ENCODE assay signal across 8 mouse cellular contexts in genomic region chr6:40435151-40436046, GRCm38 (mm10). TPM values are rescaled to one million over a fixed set of nuclear protein-coding genes. Genes with fewer than 3 reads are reported as not detected.
DNase-seq lines count a peak whose midpoint lies in the region; ATAC-seq and TF ChIP-seq lines count a peak whose summit lies in the region.

No protein-coding gene starts in this region.

- H3K4me1 ChIP-seq in erythroblast, embryonic 14.5 days (ENCODE audit: control insufficient read depth): peaks cover 12% of the 10 kb centered on the region
- peaks cover 16% of the 10 kb centered on the region; the same call in 1 of the 2 replicates for H3K4me1 ChIP-seq in small intestine, adult 2 months (ENCODE audit: control insufficient read depth, insufficient read depth, insufficient read length, low read length)

- 1% methylated on average over 72 of the region's 72 CpGs for WGBS in small intestine, adult 2 months

- no peak overlapping the region for H3K27ac ChIP-seq in small intestine, adult 2 months (ENCODE audit: insufficient read depth, low read depth, low read length)

- peak overlapping the region; percentile 61 for H3K4me3 ChIP-seq in erythroblast, embryonic 14.5 days (replicated peaks)
- peak overlapping the region; percentile 100 for H3K4me3 ChIP-seq in small intestine, adult 2 months (ENCODE audit: low read depth, low read length)

- TF ChIP-seq CTCF in small intestine, adult 2 months (IDR thresholded peaks at IDR 0.05; ENCODE audit: extremely low read depth, insufficient read length, insufficient replicate concordance, low read depth, low read length): no peak

- no peaks in the 10 kb centered on the region for H3K36me3 ChIP-seq in erythroblast, embryonic 14.5 days (ENCODE audit: control insufficient read depth)
- H3K36me3 ChIP-seq in small intestine, adult 2 months (ENCODE audit: control insufficient read depth, insufficient read depth, low read length): no peaks in the 10 kb centered on the region

- no peak for TF ChIP-seq POLR2A in small intestine, adult 2 months (IDR thresholded peaks at IDR 0.05; ENCODE audit: low read depth, low read length)

- H3K27me3 ChIP-seq in erythroblast, embryonic 14.5 days (ENCODE audit: control insufficient read depth): peaks cover 71% of the 10 kb centered on the region
- H3K27me3 ChIP-seq in small intestine, adult 2 months (ENCODE audit: control insufficient read depth, insufficient read depth, low read length): no peaks in the 10 kb centered on the region; the same call in 1 of the 2 replicates

- no peaks in the 10 kb centered on the region for H3K9me3 ChIP-seq in erythroblast, embryonic 14.5 days (ENCODE audit: control insufficient read depth, low read length)

- peak; percentile 70 for DNase-seq in cerebellum, adult 8-10 months
- peak; percentile 61 to 64 for DNase-seq in frontal cortex, postnatal 10 days (ENCODE audit: low spot score in 2 of 2)
- DNase-seq in left cerebral cortex, postnatal 36 days (ENCODE audit: low spot score in 2 of 2): peak; percentile 76 to 83

- ATAC-seq in erythroblast, adult 5-6 weeks (replicated peaks; ENCODE audit: low FRiP score, poor library complexity, severe bottlenecking): no peak
- peak; percentile 23 for ATAC-seq in inflammation-experienced regulatory T-cells, adult 6 months
- peak; percentile 45 for ATAC-seq in megakaryocyte-erythroid progenitor cell, adult 5-6 weeks (replicated peaks; ENCODE audit: low FRiP score, low TSS enrichment, poor library complexity, severe bottlenecking)

- intact Hi-C loops in left cerebral cortex, postnatal 36 days (cut with DNase I): loop anchor here (2.0 kb wide), 1 partner anchor 35 kb away; the partner anchor contains the start of gene Ssbp1

RNA-seq across cellular contexts. Expression of gene E330009J07Rik, which starts 0.5 kb away (rescaled TPM):
- polyA plus RNA-seq in erythroblast, embryonic 14.5 days (2012): not detected in 2 replicates
- 7.5 and 9.6 TPM in 2 replicates for total RNA-seq in erythroblast, adult 5-6 weeks (2015; ENCODE audit: low replicate concordance)
- 2.8 and 6.0 TPM in 2 replicates for total RNA-seq in erythroblast, adult 5-6 weeks (2017; ENCODE audit: low replicate concordance)
- 1 to 10 TPM; 3.2 to 9.1 (median 6.1) TPM for polyA plus RNA-seq in inflammation-experienced regulatory T-cells, adult 6 months (2017; shearing (Covaris generic))
- 10 to 100 TPM; 53.2 to 58.2 TPM for total RNA-seq in left cerebral cortex, postnatal 36 days (2021)
- 3.5 and 7.1 TPM in 2 replicates for total RNA-seq in megakaryocyte-erythroid progenitor cell, adult 5-6 weeks (2014; fragmentation: Nextera tagmentation)
- total RNA-seq in megakaryocyte-erythroid progenitor cell, adult 5-6 weeks (2017): 1.9 and 4.5 TPM in 2 replicates
- 2.9 TPM in 2 replicates for polyA plus RNA-seq in small intestine, adult 2 months (2012; rRNA removed)

RNA-seq across cellular contexts. Expression of gene Wee2, which starts 3.5 kb away (rescaled TPM):
- not detected in 2 replicates for polyA plus RNA-seq in erythroblast, embryonic 14.5 days (2012)
- not detected in 2 replicates for total RNA-seq in erythroblast, adult 5-6 weeks (2015; ENCODE audit: low replicate concordance)
- total RNA-seq in erythroblast, adult 5-6 weeks (2017; ENCODE audit: low replicate concordance): not detected in 2 replicates
- polyA plus RNA-seq in inflammation-experienced regulatory T-cells, adult 6 months (2017; shearing (Covaris generic)): not detected
- under 1 TPM in 1 of 2 experiments, not detected in 1; 0.18 TPM for total RNA-seq in left cerebral cortex, postnatal 36 days (2021)
- total RNA-seq in megakaryocyte-erythroid progenitor cell, adult 5-6 weeks (2014; fragmentation: Nextera tagmentation): not detected in 2 replicates
- not detected in 2 replicates for total RNA-seq in megakaryocyte-erythroid progenitor cell, adult 5-6 weeks (2017)
- polyA plus RNA-seq in small intestine, adult 2 months (2012; rRNA removed): not detected in 2 replicates

RNA-seq across cellular contexts. Expression of gene Ssbp1, which starts 35.8 kb away (rescaled TPM):
- polyA plus RNA-seq in erythroblast, embryonic 14.5 days (2012): 0.52 and 0.59 TPM in 2 replicates
- 38.0 and 42.5 TPM in 2 replicates for total RNA-seq in erythroblast, adult 5-6 weeks (2015; ENCODE audit: low replicate concordance)
- total RNA-seq in erythroblast, adult 5-6 weeks (2017; ENCODE audit: low replicate concordance): 17.8 and 23.8 TPM in 2 replicates
- 100 to 1,000 TPM; 108 to 133 (median 114) TPM for polyA plus RNA-seq in inflammation-experienced regulatory T-cells, adult 6 months (2017; shearing (Covaris generic))
- 10 to 100 TPM; 25.9 to 36.0 TPM for total RNA-seq in left cerebral cortex, postnatal 36 days (2021)
- 131 and 201 TPM in 2 replicates for total RNA-seq in megakaryocyte-erythroid progenitor cell, adult 5-6 weeks (2014; fragmentation: Nextera tagmentation)
- 118 and 127 TPM in 2 replicates for total RNA-seq in megakaryocyte-erythroid progenitor cell, adult 5-6 weeks (2017)
- polyA plus RNA-seq in small intestine, adult 2 months (2012; rRNA removed): 2.2 and 3.3 TPM in 2 replicates

RNA-seq across cellular contexts. Expression of gene Tas2r137, which starts 55.6 kb away (rescaled TPM):
- polyA plus RNA-seq in erythroblast, embryonic 14.5 days (2012): not detected in 2 replicates
- not detected in 2 replicates for total RNA-seq in erythroblast, adult 5-6 weeks (2015; ENCODE audit: low replicate concordance)
- not detected in 2 replicates for total RNA-seq in erythroblast, adult 5-6 weeks (2017; ENCODE audit: low replicate concordance)
- polyA plus RNA-seq in inflammation-experienced regulatory T-cells, adult 6 months (2017; shearing (Covaris generic)): not detected
- under 1 TPM; 0.39 TPM for total RNA-seq in left cerebral cortex, postnatal 36 days (2021)
- not detected in 2 replicates for total RNA-seq in megakaryocyte-erythroid progenitor cell, adult 5-6 weeks (2014; fragmentation: Nextera tagmentation)
- 1.3 and 3.1 TPM in 2 replicates for total RNA-seq in megakaryocyte-erythroid progenitor cell, adult 5-6 weeks (2017)
- not detected in 2 replicates for polyA plus RNA-seq in small intestine, adult 2 months (2012; rRNA removed)

RNA-seq across cellular contexts. Expression of gene Tas2r108, which starts 57.9 kb away (rescaled TPM):
- not detected in 2 replicates for polyA plus RNA-seq in erythroblast, embryonic 14.5 days (2012)
- not detected in 2 replicates for total RNA-seq in erythroblast, adult 5-6 weeks (2015; ENCODE audit: low replicate concordance)
- not detected in 2 replicates for total RNA-seq in erythroblast, adult 5-6 weeks (2017; ENCODE audit: low replicate concordance)
- not detected for polyA plus RNA-seq in inflammation-experienced regulatory T-cells, adult 6 months (2017; shearing (Covaris generic))
- not detected for total RNA-seq in left cerebral cortex, postnatal 36 days (2021)
- not detected in 2 replicates for total RNA-seq in megakaryocyte-erythroid progenitor cell, adult 5-6 weeks (2014; fragmentation: Nextera tagmentation)
- total RNA-seq in megakaryocyte-erythroid progenitor cell, adult 5-6 weeks (2017): not detected in 2 replicates
- polyA plus RNA-seq in small intestine, adult 2 months (2012; rRNA removed): not detected in 2 replicates

Comparison
In these comparisons a context has a peak if more than half of its experiments do, and no peak if none do; other contexts are left out.
1. RNA of gene E330009J07Rik, which starts 0.5 kb away (total RNA-seq): 53.2 to 58.2 TPM in left cerebral cortex, postnatal 36 days; 2.8 to 9.6 TPM in erythroblast, adult 5-6 weeks and 1.9 to 7.1 TPM in megakaryocyte-erythroid progenitor cell, adult 5-6 weeks; every median in the first group is over 4 times any median in the second.
2. Peak in every context shown above with its lines, with median percentiles within 50 percentile points of each other: DNase-seq.